Mouse (Mus musculus) ovary, postnatal 14 days (tissue): Measurements from ENCODE around the gene Hoxa10.

Experiments
- DNase-seq: peaks from one replicate; pipeline ENCODE4 v3.0.0; 2022; ENCODE audit warnings: low spot score

Gene Hoxa10

GRCm38 (mm10) chr6:52245040-52245756 lies 4.5 kb upstream of the Hoxa10 start:
- no peak for DNase-seq

- no peak for DNase-seq
Observed at GRCm38 (mm10) chr6:52244471-52245039, 3.9 kb upstream of the Hoxa10 start.

- DNase-seq: no peak
Observed at GRCm38 (mm10) chr6:52243681-52244121, 3.0 kb upstream of the Hoxa10 start.

GRCm38 (mm10) chr6:52242801-52243332 lies 2.2 kb upstream of the Hoxa10 start:
- no peak for DNase-seq

- no peak for DNase-seq
Observed at GRCm38 (mm10) chr6:52241001-52241621, 457 bp upstream of the Hoxa10 start.

- DNase-seq: no peak
Observed at GRCm38 (mm10) chr6:52239625-52240388, 847 bp downstream of the Hoxa10 start.

- no peak for DNase-seq
Observed at GRCm38 (mm10) chr6:52238976-52239375, 1.7 kb downstream of the Hoxa10 start.

GRCm38 (mm10) chr6:52238155-52238545 lies 2.5 kb downstream of the Hoxa10 start:
- no peak for DNase-seq

GRCm38 (mm10) chr6:52237346-52238154 lies 3.1 kb downstream of the Hoxa10 start:
- no peak for DNase-seq

GRCm38 (mm10) chr6:52236806-52237205 lies 3.8 kb downstream of the Hoxa10 start:
- DNase-seq: no peak

GRCm38 (mm10) chr6:52235866-52236265 lies 4.8 kb downstream of the Hoxa10 start:
- DNase-seq: no peak

GRCm38 (mm10) chr6:52235267-52235666 lies 5.4 kb downstream of the Hoxa10 start:
- DNase-seq: no peak

- no peak for DNase-seq
Observed at GRCm38 (mm10) chr6:52234428-52235140, 6.1 kb downstream of the Hoxa10 start.

GRCm38 (mm10) chr6:52233546-52234427 lies 6.9 kb downstream of the Hoxa10 start:
- no peak for DNase-seq

GRCm38 (mm10) chr6:52232984-52233545 lies 7.6 kb downstream of the Hoxa10 start:
- no peak for DNase-seq

- no peak for DNase-seq
Observed at GRCm38 (mm10) chr6:52232568-52232965, 8.1 kb downstream of the Hoxa10 start.

- DNase-seq: no peak
Observed at GRCm38 (mm10) chr6:52231885-52232567, 8.6 kb downstream of the Hoxa10 start.

- no peak for DNase-seq
Observed at GRCm38 (mm10) chr6:52230516-52231165, 10.0 kb downstream of the Hoxa10 start, which contains the start of gene Hoxa9. Hoxa9 (minus strand) TSS chr6:52231089.
